Mouse (Mus musculus) kidney, embryonic 15.5 days (tissue): Measurements from ENCODE around the gene Cul1. TPM values are rescaled to one million over a fixed set of nuclear protein-coding genes. Genes with fewer than 3 reads are reported as not detected.

Experiments
- ATAC-seq: fragments of 200-750 bp; cut with Nextera tagmentation; replicated peaks from 2 replicates; pipeline ENCODE4 v1.8.0; 2017; ENCODE audit warnings: moderate TSS enrichment; ENCODE audit not compliant: low FRiP score
- H3K27ac ChIP-seq: fragments of 300-500 bp; sonication (generic); 2 replicates; pipeline ENCODE4 v1.5.1; 2015; ENCODE audit warnings: mild to moderate bottlenecking, inconsistent platforms
- H3K27me3 ChIP-seq: fragments of 300-500 bp; sonication (generic); 2 replicates; pipeline ENCODE4 v1.6.1; 2015; ENCODE audit warnings: inconsistent platforms
- H3K36me3 ChIP-seq: fragments of 300-500 bp; sonication (generic); 2 replicates; pipeline ENCODE4 v1.6.1; 2015; ENCODE audit warnings: inconsistent platforms
- H3K4me1 ChIP-seq: fragments of 300-500 bp; sonication (generic); 2 replicates; pipeline ENCODE4 v1.6.1; 2015; ENCODE audit warnings: inconsistent platforms
- H3K4me2 ChIP-seq: fragments of 300-500 bp; sonication (generic); 2 replicates; pipeline ENCODE4 v1.6.1; 2015; ENCODE audit warnings: moderate library complexity, mild to moderate bottlenecking, inconsistent platforms
- H3K4me3 ChIP-seq: fragments of 300-500 bp; sonication (generic); replicated peaks from 2 replicates; pipeline ENCODE4 v1.5.1; 2015; ENCODE audit warnings: mild to moderate bottlenecking, inconsistent platforms
- H3K9ac ChIP-seq: fragments of 300-500 bp; sonication (generic); 2 replicates; pipeline ENCODE4 v1.6.1; 2015; ENCODE audit warnings: mild to moderate bottlenecking, inconsistent platforms
- H3K9me3 ChIP-seq: fragments of 300-500 bp; sonication (generic); replicated peaks from 2 replicates; pipeline ENCODE4 v1.6.1; 2016; ENCODE audit warnings: inconsistent platforms
- WGBS: fragments of 180-500 bp; shearing (Covaris S2); methylation state at CpG from one replicate; pipeline ENCODE4 v1.1.7; 2015; ENCODE audit warnings: mixed read lengths; 5-methylcytosine and 5-hydroxymethylcytosine counted together
- polyA plus RNA-seq: library from polyadenylated mRNA; unstranded; fragments of >200 nt; fragmentation: Nextera tagmentation; extraction: Ambion mirVana; gene quantifications from 2 replicates; pipeline ENCODE4 v1.2.1, GENCODE M21; 2015

Gene Cul1
- polyA plus RNA-seq, 1 experiment from 2014 or later, result 140 TPM

GRCm38 (mm10) chr6:47520030-47520429, 66.8 kb downstream of the Cul1 start:
- ATAC-seq, result no peak
- WGBS, result 83% methylated on average over 2 of the region's 2 CpGs
- H3K27me3 ChIP-seq, result no peaks in the 10 kb centered on the region
- no peak overlapping the region for H3K4me2 ChIP-seq
- peaks cover 96% of the 10 kb centered on the region for H3K36me3 ChIP-seq
- H3K9ac ChIP-seq, result no peak overlapping the region
- H3K9me3 ChIP-seq, result no peaks in the 10 kb centered on the region
- no peak overlapping the region for H3K27ac ChIP-seq
- H3K4me3 ChIP-seq, result no peak overlapping the region
- H3K4me1 ChIP-seq, result no peaks in the 10 kb centered on the region

GRCm38 (mm10) chr6:47522431-47522830, 69.2 kb downstream of the Cul1 start:
- Histone ChIP-seq H3K4me2 (no peak overlapping the region), H3K9ac (no peak overlapping the region), H3K4me1 (no peaks in the 10 kb centered on the region), H3K4me3 (no peak overlapping the region), H3K27me3 (no peaks in the 10 kb centered on the region), H3K36me3 (peaks cover 94% of the 10 kb centered on the region), H3K9me3 (no peaks in the 10 kb centered on the region), H3K27ac (no peak overlapping the region)
- no peak for ATAC-seq
- 94% methylated on average over 3 of the region's 3 CpGs for WGBS

GRCm38 (mm10) chr6:47525041-47525440, 71.8 kb downstream of the Cul1 start:
- H3K4me1 ChIP-seq, result no peaks in the 10 kb centered on the region
- 75% methylated on average over 2 of the region's 2 CpGs for WGBS
- ATAC-seq, result no peak
- H3K9ac ChIP-seq, result no peak overlapping the region
- H3K27me3 ChIP-seq, result no peaks in the 10 kb centered on the region
- no peaks in the 10 kb centered on the region for H3K9me3 ChIP-seq
- H3K36me3 ChIP-seq, result peaks cover 94% of the 10 kb centered on the region
- no peak overlapping the region for H3K4me3 ChIP-seq
- H3K4me2 ChIP-seq, result no peak overlapping the region
- no peak overlapping the region for H3K27ac ChIP-seq

GRCm38 (mm10) chr6:47526446-47526845, 73.2 kb downstream of the Cul1 start:
- no peak overlapping the region for H3K27ac ChIP-seq
- H3K4me1 ChIP-seq, result no peaks in the 10 kb centered on the region
- ATAC-seq, result no peak
- H3K4me2 ChIP-seq, result no peak overlapping the region
- H3K27me3 ChIP-seq, result no peaks in the 10 kb centered on the region
- H3K9ac ChIP-seq, result no peak overlapping the region
- WGBS, result 72% methylated on average over 4 of the region's 4 CpGs
- H3K36me3 ChIP-seq, result peaks cover 97% of the 10 kb centered on the region
- no peak overlapping the region for H3K4me3 ChIP-seq
- no peaks in the 10 kb centered on the region for H3K9me3 ChIP-seq

GRCm38 (mm10) chr6:47527129-47527528, 73.9 kb downstream of the Cul1 start:
- H3K9me3 ChIP-seq, result no peaks in the 10 kb centered on the region
- no peak overlapping the region for H3K27ac ChIP-seq
- no peak overlapping the region for H3K4me3 ChIP-seq
- H3K4me2 ChIP-seq, result no peak overlapping the region
- 70% methylated on average over 2 of the region's 2 CpGs for WGBS
- no peaks in the 10 kb centered on the region for H3K27me3 ChIP-seq
- H3K4me1 ChIP-seq, result no peaks in the 10 kb centered on the region
- peaks cover 96% of the 10 kb centered on the region for H3K36me3 ChIP-seq
- no peak overlapping the region for H3K9ac ChIP-seq
- no peak for ATAC-seq

GRCm38 (mm10) chr6:47527655-47528054, 74.5 kb downstream of the Cul1 start:
- no peaks in the 10 kb centered on the region for H3K4me1 ChIP-seq
- H3K4me2 ChIP-seq, result no peak overlapping the region
- no peaks in the 10 kb centered on the region for H3K27me3 ChIP-seq
- no peak overlapping the region for H3K9ac ChIP-seq
- H3K27ac ChIP-seq, result no peak overlapping the region
- peaks cover 95% of the 10 kb centered on the region for H3K36me3 ChIP-seq
- no peak overlapping the region for H3K4me3 ChIP-seq
- no peaks in the 10 kb centered on the region for H3K9me3 ChIP-seq
- WGBS, result 90% methylated on average over 1 of the region's 1 CpGs
- ATAC-seq, result no peak

- no peak for ATAC-seq
- Histone ChIP-seq H3K4me2 (no peak overlapping the region), H3K9me3 (no peaks in the 10 kb centered on the region), H3K36me3 (peaks cover 92% of the 10 kb centered on the region), H3K27ac (no peak overlapping the region), H3K9ac (no peak overlapping the region), H3K4me3 (no peak overlapping the region), H3K4me1 (no peaks in the 10 kb centered on the region), H3K27me3 (no peaks in the 10 kb centered on the region)
- WGBS, result 83% methylated on average over 1 of the region's 1 CpGs
Measured at GRCm38 (mm10) chr6:47532547-47532946, 79.3 kb downstream of the Cul1 start.

GRCm38 (mm10) chr6:47535333-47535732, 82.1 kb downstream of the Cul1 start:
- Histone ChIP-seq H3K9me3 (no peaks in the 10 kb centered on the region), H3K27ac (no peak overlapping the region), H3K4me1 (no peaks in the 10 kb centered on the region), H3K27me3 (no peaks in the 10 kb centered on the region), H3K9ac (no peak overlapping the region), H3K4me3 (no peak overlapping the region), H3K4me2 (no peak overlapping the region), H3K36me3 (peaks cover 72% of the 10 kb centered on the region)
- 91% methylated on average over 5 of the region's 5 CpGs for WGBS
- ATAC-seq, result no peak

GRCm38 (mm10) chr6:47552280-47552679, 99.1 kb downstream of the Cul1 start:
- ATAC-seq, result no peak
- 90% methylated on average over 4 of the region's 4 CpGs for WGBS

GRCm38 (mm10) chr6:47559287-47559686, 106.1 kb downstream of the Cul1 start:
- H3K4me2 ChIP-seq, result no peak overlapping the region
- 88% methylated on average over 2 of the region's 2 CpGs for WGBS
- no peak overlapping the region for H3K27ac ChIP-seq
- H3K4me3 ChIP-seq, result no peak overlapping the region
- no peak overlapping the region for H3K9ac ChIP-seq
- H3K4me1 ChIP-seq, result no peaks in the 10 kb centered on the region
- no peak for ATAC-seq
- no peaks in the 10 kb centered on the region for H3K27me3 ChIP-seq
- peaks cover 84% of the 10 kb centered on the region for H3K36me3 ChIP-seq
- no peaks in the 10 kb centered on the region for H3K9me3 ChIP-seq

More at GRCm38 (mm10) chr6:47552280-47552679, 99.1 kb downstream of the Cul1 start:
- Histone ChIP-seq H3K9ac (no peak overlapping the region), H3K4me2 (no peak overlapping the region), H3K9me3 (no peaks in the 10 kb centered on the region), H3K4me1 (no peaks in the 10 kb centered on the region), H3K27me3 (no peaks in the 10 kb centered on the region), H3K27ac (no peak overlapping the region), H3K4me3 (no peak overlapping the region), H3K36me3 (peaks cover 84% of the 10 kb centered on the region)

- H3K4me2 ChIP-seq, result no peak overlapping the region
- H3K36me3 ChIP-seq, result peaks cover 85% of the 10 kb centered on the region
- no peak overlapping the region for H3K9ac ChIP-seq
- no peak overlapping the region for H3K27ac ChIP-seq
- H3K27me3 ChIP-seq, result no peaks in the 10 kb centered on the region
- H3K4me1 ChIP-seq, result no peaks in the 10 kb centered on the region
- no peak for ATAC-seq
- no peak overlapping the region for H3K4me3 ChIP-seq
- no peaks in the 10 kb centered on the region for H3K9me3 ChIP-seq
Measured at GRCm38 (mm10) chr6:47560407-47560806, 107.2 kb downstream of the Cul1 start.

- no peak for ATAC-seq
- no peak overlapping the region for H3K9ac ChIP-seq
- no peak overlapping the region for H3K4me3 ChIP-seq
- H3K27me3 ChIP-seq, result no peaks in the 10 kb centered on the region
- H3K4me1 ChIP-seq, result no peaks in the 10 kb centered on the region
- H3K9me3 ChIP-seq, result no peaks in the 10 kb centered on the region
- WGBS, result 85% methylated on average over 2 of the region's 2 CpGs
- H3K4me2 ChIP-seq, result no peak overlapping the region
- H3K36me3 ChIP-seq, result peaks cover 84% of the 10 kb centered on the region
- no peak overlapping the region for H3K27ac ChIP-seq
Measured at GRCm38 (mm10) chr6:47560846-47561245, 107.6 kb downstream of the Cul1 start.

- 85% methylated on average over 5 of the region's 5 CpGs for WGBS
- H3K36me3 ChIP-seq, result peaks cover 85% of the 10 kb centered on the region
- no peak for ATAC-seq
Measured at GRCm38 (mm10) chr6:47561426-47561825, 108.2 kb downstream of the Cul1 start.

More at GRCm38 (mm10) chr6:47561426-47561825, 108.2 kb downstream of the Cul1 start:
- H3K9me3 ChIP-seq, result no peaks in the 10 kb centered on the region
- no peak overlapping the region for H3K4me3 ChIP-seq
- no peak overlapping the region for H3K27ac ChIP-seq
- H3K9ac ChIP-seq, result no peak overlapping the region
- no peaks in the 10 kb centered on the region for H3K4me1 ChIP-seq
- no peak overlapping the region for H3K4me2 ChIP-seq
- no peaks in the 10 kb centered on the region for H3K27me3 ChIP-seq
